ENCODE assay signal across 33 mouse cellular contexts in the genomic region with DNA sequence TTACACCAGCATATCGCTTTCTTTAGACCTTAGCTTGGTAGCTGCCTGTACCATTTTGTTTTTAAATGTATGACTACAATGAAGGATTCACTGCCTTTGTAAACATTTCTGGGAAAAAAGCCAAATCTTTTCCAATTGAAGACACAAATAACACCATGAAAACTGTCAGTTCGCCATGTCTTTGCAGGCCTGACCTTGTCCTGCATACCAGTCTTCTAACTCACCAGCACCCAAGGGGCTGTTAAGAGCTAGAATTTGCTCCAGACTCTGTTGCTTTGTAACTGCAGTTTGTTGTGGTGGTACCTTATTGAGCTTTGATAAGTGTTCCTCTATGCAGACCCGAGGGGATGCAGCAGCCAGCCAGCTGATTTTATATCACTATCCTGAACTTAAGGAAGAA. TPM values are rescaled to one million over a fixed set of nuclear protein-coding genes. Genes with fewer than 3 reads are reported as not detected.
DNase-seq lines count a peak whose midpoint lies in the region; ATAC-seq and TF ChIP-seq lines count a peak whose summit lies in the region.
"Had no signal": no experiment of that assay in that cellular context is flagged by ENCODE, and none has a peak within 500 bp of the region (broad histone marks: within the 10 kb centered on the region; RNA-seq: fewer than 3 reads in every experiment).

No protein-coding gene starts in this region.

- H3K9me3 ChIP-seq in forebrain, postnatal 0 days (ENCODE audit: low read length), result no peaks in the 10 kb centered on the region
- H3K9me3 ChIP-seq: embryonic facial prominence, embryonic 13.5 days; forebrain, embryonic 12.5 days; G1E; limb, embryonic 10.5 days; limb, embryonic 15.5 days; liver, embryonic 13.5 days had no signal

- no peak overlapping the region for H3K27ac ChIP-seq in heart, adult 2 months
- H3K27ac ChIP-seq in forebrain, postnatal 0 days (ENCODE audit: low read depth, low read length), result no peak overlapping the region
- H3K27ac ChIP-seq: embryonic facial prominence, embryonic 13.5 days; forebrain, embryonic 12.5 days; kidney, postnatal 0 days; limb, embryonic 10.5 days; limb, embryonic 15.5 days; liver, embryonic 13.5 days; stomach, postnatal 0 days had no signal

- no peak overlapping the region for H3K4me2 ChIP-seq in forebrain, postnatal 0 days (ENCODE audit: low read depth)
- H3K4me2 ChIP-seq: embryonic facial prominence, embryonic 13.5 days; forebrain, embryonic 12.5 days; limb, embryonic 15.5 days; liver, embryonic 13.5 days had no signal

- no peak for ATAC-seq in forebrain, postnatal 0 days
- ATAC-seq: intestine, embryonic 16.5 days had no signal

- intact Hi-C loops in heart, adult 2 months (cut with DNase I), result no loop called here

- 64% methylated on average over 3 of the region's 3 CpGs for WGBS in heart, adult 2 months
- 46% methylated on average over 3 of the region's 3 CpGs for WGBS in forebrain, postnatal 0 days

- DNase-seq in adrenal gland, adult (ENCODE audit: inconsistent age in 2 of 2, low spot score in 1 of 2), result peak; percentile 72 to 89
- no peak for DNase-seq in adrenal gland, postnatal 4 days (ENCODE audit: low spot score in 2 of 2)
- DNase-seq in heart, adult 11 months, result peak; percentile 79
- DNase-seq in heart, adult 2 months, result no peak
- DNase-seq in 3T3-L1 (ENCODE audit: low read depth, low spot score), result peak; percentile 46
- peak; percentile 54 for DNase-seq in adrenal gland, postnatal 14 days
- DNase-seq in forebrain, postnatal 0 days, result no peak
- DNase-seq in thymus, postnatal 25 days, result no peak
- DNase-seq: cerebellum, adult 11-12 months; cerebellum, adult 9-11 months; embryo, embryonic 11 days; gastrocnemius, postnatal 25 days; heart, postnatal 14 days; kidney, adult 8-10 months; layer of hippocampus, adult 9-11 months; liver, embryonic 13.5 days; lung, adult 18-20 months; lung, postnatal 14 days; midbrain, embryonic 14.5 days; right cerebral cortex, postnatal 4 days; thymus, adult 18-20 months; thymus, postnatal 36 days had no signal

- no peaks in the 10 kb centered on the region for H3K79me2 ChIP-seq in heart, adult 2 months (replicated peaks; ENCODE audit: control insufficient read depth, insufficient read depth, low read length)

- TF ChIP-seq POLR2A in heart, adult 2 months (IDR thresholded peaks at IDR 0.05; ENCODE audit: insufficient read depth, low read depth, low read length), result no peak

- no peaks in the 10 kb centered on the region for H3K4me1 ChIP-seq in heart, adult 2 months (ENCODE audit: control insufficient read depth, insufficient read depth, low read length)
- no peaks in the 10 kb centered on the region for H3K4me1 ChIP-seq in forebrain, postnatal 0 days (ENCODE audit: insufficient read depth)
- H3K4me1 ChIP-seq: embryonic facial prominence, embryonic 13.5 days; forebrain, embryonic 12.5 days; limb, embryonic 15.5 days; liver, embryonic 13.5 days had no signal

- no peak overlapping the region for H3K9ac ChIP-seq in heart, adult 2 months (ENCODE audit: low read depth, low read length)
- no peak overlapping the region for H3K9ac ChIP-seq in forebrain, postnatal 0 days
- H3K9ac ChIP-seq: embryonic facial prominence, embryonic 13.5 days; forebrain, embryonic 12.5 days; limb, embryonic 15.5 days; liver, embryonic 13.5 days had no signal

- no peak for TF ChIP-seq EP300 in heart, adult 2 months (IDR thresholded peaks at IDR 0.05; ENCODE audit: insufficient read depth, low read depth, low read length)

- H3K27me3 ChIP-seq in heart, adult 2 months (ENCODE audit: control insufficient read depth, insufficient read depth, low read length), result no peaks in the 10 kb centered on the region
- no peaks in the 10 kb centered on the region for H3K27me3 ChIP-seq in forebrain, postnatal 0 days (ENCODE audit: insufficient read depth, low read length)
- H3K27me3 ChIP-seq: embryonic facial prominence, embryonic 13.5 days; forebrain, embryonic 12.5 days; limb, embryonic 15.5 days; liver, embryonic 13.5 days had no signal

- H3K4me3 ChIP-seq in heart, adult 2 months, result no peak overlapping the region
- H3K4me3 ChIP-seq in forebrain, postnatal 0 days (ENCODE audit: low read depth, low read length), result no peak overlapping the region
- H3K4me3 ChIP-seq: embryonic facial prominence, embryonic 13.5 days; erythroblast, embryonic 14.5 days; forebrain, embryonic 12.5 days; limb, embryonic 10.5 days; limb, embryonic 15.5 days; liver, embryonic 13.5 days had no signal

- H3K36me3 ChIP-seq in heart, adult 2 months (ENCODE audit: control insufficient read depth, insufficient read depth, low read length), result peaks cover 16% of the 10 kb centered on the region
- peaks cover 57% of the 10 kb centered on the region for H3K36me3 ChIP-seq in forebrain, postnatal 0 days (ENCODE audit: insufficient read depth)

- no peak for TF ChIP-seq CTCF in heart, adult 2 months (IDR thresholded peaks at IDR 0.05)
- TF ChIP-seq CTCF in forebrain, postnatal 0 days (IDR thresholded peaks at IDR 0.05; ENCODE audit: low read depth), result no peak

RNA-seq across cellular contexts. Expression of gene Atpaf1, which starts 15.4 kb away (rescaled TPM):
- 10 to 100 TPM; 63.0 to 68.3 TPM for total RNA-seq in adrenal gland, postnatal 4 days (2021)
- 10 to 100 TPM; 83.1 to 98.1 TPM for total RNA-seq in heart, adult 2 months (2021)
- 58.4 and 80.4 TPM in 2 replicates for polyA plus RNA-seq in heart, adult 2 months (2012; rRNA removed)
- total RNA-seq in adrenal gland, postnatal 14 days (2021), result 42.6 and 46.2 TPM in 2 replicates
- total RNA-seq in forebrain, postnatal 0 days (2014; rRNA removed), result 22.1 and 34.0 TPM in 2 replicates
- polyA plus RNA-seq in forebrain, postnatal 0 days (2015; fragmentation: Nextera tagmentation; extraction: Ambion mirVana), result 28.0 and 40.9 TPM in 2 replicates

RNA-seq across cellular contexts. Expression of gene Tex38, which starts 19.2 kb away (rescaled TPM):
- total RNA-seq in adrenal gland, postnatal 4 days (2021), result 1 to 10 TPM; 2.4 to 2.5 TPM
- under 1 TPM; 0.39 to 0.94 TPM for total RNA-seq in heart, adult 2 months (2021)
- 0.47 and 1.2 TPM in 2 replicates for polyA plus RNA-seq in heart, adult 2 months (2012; rRNA removed)
- total RNA-seq in adrenal gland, postnatal 14 days (2021), result 1.2 and 2.3 TPM in 2 replicates
- 0.95 TPM in 1 of 2 replicates, not detected in the other for total RNA-seq in forebrain, postnatal 0 days (2014; rRNA removed)
- polyA plus RNA-seq in forebrain, postnatal 0 days (2015; fragmentation: Nextera tagmentation; extraction: Ambion mirVana), result 0.43 and 0.59 TPM in 2 replicates
- total RNA-seq: G1E; left cerebral cortex, postnatal 10 days had no signal
- polyA plus RNA-seq: erythroblast, embryonic 14.5 days; G1E; liver, embryonic 13.5 days; neural tube, embryonic 11.5 days had no signal

RNA-seq across cellular contexts. Expression of gene Mob3c, which starts 27.9 kb away (rescaled TPM):
- total RNA-seq in adrenal gland, postnatal 4 days (2021), result 10 to 100 TPM; 17.5 to 20.4 TPM
- 1 to 10 TPM; 3.2 to 4.3 TPM for total RNA-seq in heart, adult 2 months (2021)
- polyA plus RNA-seq in heart, adult 2 months (2012; rRNA removed), result 7.4 and 9.3 TPM in 2 replicates
- 10.2 and 12.4 TPM in 2 replicates for total RNA-seq in adrenal gland, postnatal 14 days (2021)
- total RNA-seq in forebrain, postnatal 0 days (2014; rRNA removed), result 3.0 and 9.0 TPM in 2 replicates
- polyA plus RNA-seq in forebrain, postnatal 0 days (2015; fragmentation: Nextera tagmentation; extraction: Ambion mirVana), result 1.6 and 3.0 TPM in 2 replicates

RNA-seq across cellular contexts. Expression of gene Mknk1, which starts 39.0 kb away (rescaled TPM):
- 10 to 100 TPM; 52.7 to 59.0 TPM for total RNA-seq in adrenal gland, postnatal 4 days (2021)
- 10 to 100 TPM; 18.3 to 20.6 TPM for total RNA-seq in heart, adult 2 months (2021)
- polyA plus RNA-seq in heart, adult 2 months (2012; rRNA removed), result 32.1 and 42.1 TPM in 2 replicates
- total RNA-seq in adrenal gland, postnatal 14 days (2021), result 29.3 and 42.4 TPM in 2 replicates
- total RNA-seq in forebrain, postnatal 0 days (2014; rRNA removed), result 18.9 and 19.8 TPM in 2 replicates
- polyA plus RNA-seq in forebrain, postnatal 0 days (2015; fragmentation: Nextera tagmentation; extraction: Ambion mirVana), result 22.8 and 24.3 TPM in 2 replicates

Comparison
In these comparisons a context has a peak if more than half of its experiments do, and no peak if none do; other contexts are left out.
1. DNase-seq: peak in adrenal gland, adult (2 of 2), heart, adult 11 months (single experiment), 3T3-L1 (single experiment) and adrenal gland, postnatal 14 days (single experiment); none in adrenal gland, postnatal 4 days (0 of 2), heart, adult 2 months (0 of 2), forebrain, postnatal 0 days (single experiment) and thymus, postnatal 25 days (single experiment).